7 mouse cellular contexts compared by ENCODE assay signal in genomic region chr10:34296911-34297298, GRCm38 (mm10). TPM values are rescaled to one million over a fixed set of nuclear protein-coding genes. Genes with fewer than 3 reads are reported as not detected.
A peak's percentile ranks its signal among the peaks of the same experiment; 100 is the strongest.
DNase-seq lines count a peak whose midpoint lies in the region; ATAC-seq lines count a peak whose summit lies in the region.

No protein-coding gene starts in this region.

- H3K4me3 ChIP-seq in lung, embryonic 15.5 days: peak overlapping the region; percentile 63
- H3K4me3 ChIP-seq in forebrain, embryonic 12.5 days (replicated peaks): peak overlapping the region; percentile 71
- peak overlapping the region; percentile 72 for H3K4me3 ChIP-seq in limb, embryonic 12.5 days (replicated peaks)
- peak overlapping the region; percentile 53 for H3K4me3 ChIP-seq in stomach, embryonic 14.5 days (ENCODE audit: low read depth, low read length)

- no peaks in the 10 kb centered on the region for H3K36me3 ChIP-seq in lung, embryonic 15.5 days
- H3K36me3 ChIP-seq in forebrain, embryonic 12.5 days (replicated peaks): no peaks in the 10 kb centered on the region
- no peaks in the 10 kb centered on the region for H3K36me3 ChIP-seq in limb, embryonic 12.5 days
- H3K36me3 ChIP-seq in stomach, embryonic 14.5 days (ENCODE audit: control insufficient read depth, insufficient read depth, low read length): no peaks in the 10 kb centered on the region

- H3K27me3 ChIP-seq in lung, embryonic 15.5 days: no peaks in the 10 kb centered on the region
- H3K27me3 ChIP-seq in forebrain, embryonic 12.5 days: no peaks in the 10 kb centered on the region
- H3K27me3 ChIP-seq in limb, embryonic 12.5 days: no peaks in the 10 kb centered on the region
- H3K27me3 ChIP-seq in stomach, embryonic 14.5 days (ENCODE audit: control insufficient read depth, insufficient read depth, low read length): no peaks in the 10 kb centered on the region

- no peak overlapping the region for H3K27ac ChIP-seq in lung, embryonic 15.5 days
- H3K27ac ChIP-seq in forebrain, embryonic 12.5 days: peak overlapping the region; percentile 76
- H3K27ac ChIP-seq in limb, embryonic 12.5 days: peak overlapping the region; percentile 77
- no peak overlapping the region for H3K27ac ChIP-seq in stomach, embryonic 14.5 days (ENCODE audit: low read length)

- 3% methylated on average over 13 of the region's 13 CpGs for WGBS in lung, embryonic 15.5 days
- 3% methylated on average over 13 of the region's 13 CpGs for WGBS in forebrain, embryonic 12.5 days
- WGBS in limb, embryonic 12.5 days: 7% methylated on average over 13 of the region's 13 CpGs
- WGBS in stomach, embryonic 14.5 days: 3% methylated on average over 13 of the region's 13 CpGs

- no peak for ATAC-seq in lung, embryonic 15.5 days (ENCODE audit: borderline replicate concordance, extremely low read depth, low FRiP score, low TSS enrichment)
- ATAC-seq in forebrain, embryonic 12.5 days (ENCODE audit: low FRiP score): peak; percentile 34
- no peak for ATAC-seq in limb, embryonic 12.5 days (ENCODE audit: insufficient number of reproducible peaks, insufficient read depth, low FRiP score, low TSS enrichment, low read depth)
- ATAC-seq in stomach, embryonic 14.5 days (ENCODE audit: insufficient number of reproducible peaks, insufficient read depth, low FRiP score, low read depth): no peak

- no peaks in the 10 kb centered on the region for H3K9me3 ChIP-seq in lung, embryonic 15.5 days
- no peaks in the 10 kb centered on the region for H3K9me3 ChIP-seq in forebrain, embryonic 12.5 days
- no peaks in the 10 kb centered on the region for H3K9me3 ChIP-seq in limb, embryonic 12.5 days
- no peaks in the 10 kb centered on the region for H3K9me3 ChIP-seq in stomach, embryonic 14.5 days (ENCODE audit: control insufficient read depth, low read depth, low read length)

- no peak for DNase-seq in lung, postnatal 4 days
- DNase-seq in thymus, postnatal 10 days (ENCODE audit: low spot score in 2 of 2): no peak
- DNase-seq in c-Kit-positive CD71-positive TER-119-positive erythroid progenitor cells, embryonic 14.5 days (ENCODE audit: low spot score): no peak

- peaks cover 12% of the 10 kb centered on the region for H3K4me1 ChIP-seq in lung, embryonic 15.5 days
- H3K4me1 ChIP-seq in forebrain, embryonic 12.5 days: peaks cover 40% of the 10 kb centered on the region
- H3K4me1 ChIP-seq in limb, embryonic 12.5 days (replicated peaks): peaks cover 30% of the 10 kb centered on the region
- H3K4me1 ChIP-seq in stomach, embryonic 14.5 days (ENCODE audit: control insufficient read depth, insufficient read depth, low read length): peaks cover 24% of the 10 kb centered on the region

- peak overlapping the region; percentile 20; the same call in 1 of the 2 replicates for H3K9ac ChIP-seq in lung, embryonic 15.5 days
- peak overlapping the region; percentile 56 for H3K9ac ChIP-seq in forebrain, embryonic 12.5 days
- H3K9ac ChIP-seq in limb, embryonic 12.5 days (replicated peaks): peak overlapping the region; percentile 58
- H3K9ac ChIP-seq in stomach, embryonic 14.5 days (replicated peaks; ENCODE audit: low read depth, low read length): peak overlapping the region; percentile 33; the same call in 1 of the 2 replicates

- H3K4me2 ChIP-seq in lung, embryonic 15.5 days: peak overlapping the region; percentile 96
- H3K4me2 ChIP-seq in forebrain, embryonic 12.5 days: peak overlapping the region; percentile 60
- peak overlapping the region; percentile 80 for H3K4me2 ChIP-seq in limb, embryonic 12.5 days
- H3K4me2 ChIP-seq in stomach, embryonic 14.5 days (replicated peaks; ENCODE audit: low read depth, low read length): peak overlapping the region; percentile 89

RNA-seq across cellular contexts. Expression of gene Tspyl4, which starts 0.3 kb away (rescaled TPM):
- 8.7 and 9.2 TPM in 2 replicates for polyA plus RNA-seq in lung, embryonic 15.5 days (2015; fragmentation: Nextera tagmentation; extraction: Ambion mirVana)
- 99.3 and 103 TPM in 2 replicates for polyA plus RNA-seq in forebrain, embryonic 12.5 days (2016; fragmentation: Nextera tagmentation; extraction: Ambion mirVana)
- polyA plus RNA-seq in limb, embryonic 12.5 days (2016; fragmentation: Nextera tagmentation; extraction: Ambion mirVana): 24.5 and 25.7 TPM in 2 replicates
- 9.8 and 10.7 TPM in 2 replicates for polyA plus RNA-seq in stomach, embryonic 14.5 days (2014; fragmentation: Nextera tagmentation; extraction: Ambion mirVana)

RNA-seq across cellular contexts. Expression of gene Tspyl1, which starts 14.9 kb away (rescaled TPM):
- polyA plus RNA-seq in lung, embryonic 15.5 days (2015; fragmentation: Nextera tagmentation; extraction: Ambion mirVana): 67.6 and 69.8 TPM in 2 replicates
- 98.6 and 99.9 TPM in 2 replicates for polyA plus RNA-seq in forebrain, embryonic 12.5 days (2016; fragmentation: Nextera tagmentation; extraction: Ambion mirVana)
- polyA plus RNA-seq in limb, embryonic 12.5 days (2016; fragmentation: Nextera tagmentation; extraction: Ambion mirVana): 84.8 and 91.3 TPM in 2 replicates
- 55.0 and 56.3 TPM in 2 replicates for polyA plus RNA-seq in stomach, embryonic 14.5 days (2014; fragmentation: Nextera tagmentation; extraction: Ambion mirVana)

Comparison
In these comparisons a context has a peak if more than half of its experiments do, and no peak if none do; other contexts are left out.
1. H3K27ac ChIP-seq: peak in forebrain, embryonic 12.5 days (single experiment) and limb, embryonic 12.5 days (single experiment); none in lung, embryonic 15.5 days (single experiment) and stomach, embryonic 14.5 days (single experiment).
2. Peak in every context shown above with its lines, with median percentiles within 50 percentile points of each other: H3K4me2 ChIP-seq, H3K4me3 ChIP-seq and H3K9ac ChIP-seq.